ENCODE assay signal across 11 mouse cellular contexts in the genomic region with DNA sequence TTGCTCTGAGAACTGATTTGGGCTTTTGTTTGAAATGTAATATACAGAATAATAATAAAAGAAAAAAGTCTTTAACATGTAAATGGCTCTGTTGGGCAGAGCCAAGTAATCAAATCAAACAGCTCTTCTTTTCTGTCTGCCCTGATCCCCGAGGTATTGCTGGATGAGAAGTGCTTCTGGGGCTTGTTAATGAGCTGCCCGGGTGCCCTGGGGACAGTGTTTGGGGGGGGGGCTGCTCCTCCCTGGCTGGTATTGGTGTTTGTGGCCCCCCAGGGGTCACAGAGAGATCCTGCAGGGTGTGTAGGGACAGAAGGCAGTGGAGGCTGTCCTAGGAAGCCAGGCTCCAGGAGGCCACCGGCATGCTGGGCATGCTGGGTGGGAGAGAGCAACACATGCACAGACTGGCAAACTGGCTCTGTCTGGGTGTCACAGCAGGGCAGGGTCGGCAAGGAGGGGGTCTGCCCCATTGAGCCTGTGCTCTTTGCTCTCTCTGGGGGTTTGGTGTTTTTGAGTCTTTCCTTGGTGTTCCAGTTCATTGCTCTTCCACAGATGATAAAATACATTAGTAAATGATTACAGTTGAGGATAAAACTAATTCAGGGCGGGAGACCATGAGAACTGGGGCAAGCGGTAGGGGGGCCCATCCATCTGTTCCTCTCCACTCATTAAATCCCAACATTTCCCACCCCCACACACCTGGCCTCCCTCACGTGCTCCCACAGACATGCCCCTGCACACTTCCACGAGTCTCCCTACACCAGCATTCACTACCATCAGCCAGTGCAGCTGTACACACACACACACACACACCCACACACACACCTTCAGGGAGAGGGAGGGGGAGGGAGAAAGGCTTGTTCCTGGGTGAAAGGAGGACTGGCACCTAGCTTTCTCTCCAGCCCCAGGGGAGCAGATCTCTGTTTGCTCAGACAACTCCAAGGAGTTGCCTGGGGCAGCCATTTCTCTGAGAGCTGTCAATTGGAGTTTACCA.
A peak's percentile ranks its signal among the peaks of the same experiment; 100 is the strongest.
DNase-seq lines count a peak whose midpoint lies in the region; ATAC-seq lines count a peak whose summit lies in the region.
"Had no signal": no experiment of that assay in that cellular context is flagged by ENCODE, and none has a peak within 500 bp of the region (broad histone marks: within the 10 kb centered on the region; RNA-seq: fewer than 3 reads in every experiment).

No protein-coding gene starts in this region.

- no peak overlapping the region for H3K4me3 ChIP-seq in hindbrain, embryonic 12.5 days
- no peak overlapping the region for H3K4me3 ChIP-seq in intestine, embryonic 16.5 days (ENCODE audit: low read length)
- no peak overlapping the region for H3K4me3 ChIP-seq in limb, embryonic 10.5 days
- H3K4me3 ChIP-seq: liver, embryonic 15.5 days had no signal

- peaks cover 22% of the 10 kb centered on the region for H3K4me1 ChIP-seq in hindbrain, embryonic 12.5 days
- no peaks in the 10 kb centered on the region for H3K4me1 ChIP-seq in intestine, embryonic 16.5 days (ENCODE audit: control insufficient read depth, insufficient read depth, low read length)
- H3K4me1 ChIP-seq in limb, embryonic 10.5 days, result no peaks in the 10 kb centered on the region
- H3K4me1 ChIP-seq: liver, embryonic 15.5 days had no signal

- DNase-seq in right cerebral cortex, adult 18-20 months, result peak; percentile 25
- DNase-seq in right cerebral cortex, postnatal 4 days, result no peak
- peak; percentile 60 to 90 for DNase-seq in kidney, postnatal 25 days
- DNase-seq in retina, postnatal 7 days (ENCODE audit: low read depth, low spot score), result peak; percentile 9
- DNase-seq in embryo, embryonic 10.5 days (ENCODE audit: low spot score), result no peak
- no peak for DNase-seq in limb, embryonic 10.5 days (ENCODE audit: low spot score)

- H3K9ac ChIP-seq in hindbrain, embryonic 12.5 days, result no peak overlapping the region
- H3K9ac ChIP-seq in intestine, embryonic 16.5 days (ENCODE audit: low read depth, low read length), result no peak overlapping the region
- H3K9ac ChIP-seq: liver, embryonic 15.5 days had no signal

- ATAC-seq in hindbrain, embryonic 12.5 days (ENCODE audit: low FRiP score), result peak; percentile 71
- no peak for ATAC-seq in intestine, embryonic 16.5 days

- no peak overlapping the region for H3K4me2 ChIP-seq in hindbrain, embryonic 12.5 days (replicated peaks)
- H3K4me2 ChIP-seq in intestine, embryonic 16.5 days (ENCODE audit: low read depth, low read length), result no peak overlapping the region
- H3K4me2 ChIP-seq: heart, embryonic 11.5 days; liver, embryonic 15.5 days had no signal

- 9% methylated on average over 8 of the region's 8 CpGs for WGBS in hindbrain, embryonic 12.5 days
- 25% methylated on average over 8 of the region's 8 CpGs for WGBS in intestine, embryonic 16.5 days
- 29% methylated on average over 8 of the region's 8 CpGs for WGBS in limb, embryonic 10.5 days

- no peaks in the 10 kb centered on the region for H3K27me3 ChIP-seq in hindbrain, embryonic 12.5 days
- no peaks in the 10 kb centered on the region for H3K27me3 ChIP-seq in intestine, embryonic 16.5 days (replicated peaks; ENCODE audit: control insufficient read depth, insufficient read depth, low read length)
- H3K27me3 ChIP-seq in limb, embryonic 10.5 days (ENCODE audit: low read depth, poor library complexity, severe bottlenecking), result no peaks in the 10 kb centered on the region
- H3K27me3 ChIP-seq: liver, embryonic 15.5 days had no signal

- no peak overlapping the region; the same call in 1 of the 2 replicates for H3K27ac ChIP-seq in hindbrain, embryonic 12.5 days
- no peak overlapping the region for H3K27ac ChIP-seq in intestine, embryonic 16.5 days (ENCODE audit: low read length)
- no peak overlapping the region for H3K27ac ChIP-seq in limb, embryonic 10.5 days
- H3K27ac ChIP-seq: liver, embryonic 15.5 days had no signal

- H3K36me3 ChIP-seq in hindbrain, embryonic 12.5 days, result no peaks in the 10 kb centered on the region
- H3K36me3 ChIP-seq in intestine, embryonic 16.5 days (ENCODE audit: control insufficient read depth, insufficient read depth, low read length), result no peaks in the 10 kb centered on the region
- H3K36me3 ChIP-seq in limb, embryonic 10.5 days, result no peaks in the 10 kb centered on the region
- H3K36me3 ChIP-seq: G1E; liver, embryonic 15.5 days had no signal

- no peaks in the 10 kb centered on the region for H3K9me3 ChIP-seq in hindbrain, embryonic 12.5 days (replicated peaks)
- H3K9me3 ChIP-seq in intestine, embryonic 16.5 days (ENCODE audit: control insufficient read depth, low read length), result no peaks in the 10 kb centered on the region
- H3K9me3 ChIP-seq in limb, embryonic 10.5 days (replicated peaks), result no peaks in the 10 kb centered on the region
- H3K9me3 ChIP-seq: liver, embryonic 15.5 days had no signal

Comparison
In these comparisons a context has a peak if more than half of its experiments do, and no peak if none do; other contexts are left out.
1. DNase-seq: peak in right cerebral cortex, adult 18-20 months (single experiment), kidney, postnatal 25 days (2 of 2) and retina, postnatal 7 days (single experiment); none in right cerebral cortex, postnatal 4 days (single experiment), embryo, embryonic 10.5 days (single experiment) and limb, embryonic 10.5 days (single experiment).